Mouse (Mus musculus): ENCODE results near the gene Cpxm1.

Gene Cpxm1

GRCm38 (mm10) chr2:130397186-130397985 lies at the start of gene Cpxm1:
Gene Cpxm1 (minus strand): TSS chr2:130397574.
- no peak for DNase-seq (ENCODE audit: low spot score)

- no peak for DNase-seq (ENCODE audit: low spot score)
Measured at GRCm38 (mm10) chr2:130442162-130442561, 44.8 kb upstream of the Cpxm1 start.

- DNase-seq (ENCODE audit: low spot score), result no peak
Measured at GRCm38 (mm10) chr2:130439840-130440480, 42.6 kb upstream of the Cpxm1 start.

- no peak for DNase-seq (ENCODE audit: low spot score)
Measured at GRCm38 (mm10) chr2:130438861-130439260, 41.5 kb upstream of the Cpxm1 start.

GRCm38 (mm10) chr2:130436769-130437168 lies 39.4 kb upstream of the Cpxm1 start:
- DNase-seq (ENCODE audit: low spot score), result no peak

- peak; percentile 43 for DNase-seq (ENCODE audit: low spot score)
Measured at GRCm38 (mm10) chr2:130433152-130433551, 35.8 kb upstream of the Cpxm1 start.

GRCm38 (mm10) chr2:130432157-130432556 lies 34.8 kb upstream of the Cpxm1 start:
- no peak for DNase-seq (ENCODE audit: low spot score)

GRCm38 (mm10) chr2:130430484-130430883 lies 33.1 kb upstream of the Cpxm1 start:
- DNase-seq (ENCODE audit: low spot score), result no peak

GRCm38 (mm10) chr2:130429851-130430250 lies 32.5 kb upstream of the Cpxm1 start:
- no peak for DNase-seq (ENCODE audit: low spot score)

GRCm38 (mm10) chr2:130425112-130425511 lies 27.7 kb upstream of the Cpxm1 start:
- DNase-seq (ENCODE audit: low spot score), result peak; percentile 55

- DNase-seq (ENCODE audit: low spot score), result peak; percentile 89
Measured at GRCm38 (mm10) chr2:130424126-130424853, 26.9 kb upstream of the Cpxm1 start, which contains the start of the genes Vps16 and Pced1a. Gene Vps16 (plus strand): TSS chr2:130424339. Gene Pced1a (minus strand): TSS chr2:130424701.

GRCm38 (mm10) chr2:130423397-130424125 lies 26.2 kb upstream of the Cpxm1 start:
- peak; percentile 81 for DNase-seq (ENCODE audit: low spot score)

GRCm38 (mm10) chr2:130421781-130422620 lies 24.6 kb upstream of the Cpxm1 start:
- no peak for DNase-seq (ENCODE audit: low spot score)

- no peak for DNase-seq (ENCODE audit: low spot score)
Measured at GRCm38 (mm10) chr2:130414094-130414856, 16.9 kb upstream of the Cpxm1 start.

- no peak for DNase-seq (ENCODE audit: low spot score)
Measured at GRCm38 (mm10) chr2:130412775-130413174, 15.4 kb upstream of the Cpxm1 start.

GRCm38 (mm10) chr2:130411558-130412495 lies 14.5 kb upstream of the Cpxm1 start:
- DNase-seq (ENCODE audit: low spot score), result peak; percentile 83

GRCm38 (mm10) chr2:130408194-130408593 lies 10.8 kb upstream of the Cpxm1 start:
- DNase-seq (ENCODE audit: low spot score), result no peak

- no peak for DNase-seq (ENCODE audit: low spot score)
Measured at GRCm38 (mm10) chr2:130406178-130406577, 8.8 kb upstream of the Cpxm1 start, which contains the start of gene Tmem239. Gene Tmem239 (plus strand): TSS chr2:130406478.

GRCm38 (mm10) chr2:130404939-130405338 lies 7.6 kb upstream of the Cpxm1 start, which contains the start of the genes Gm28372 and 1700020A23Rik:
Gene Gm28372 (plus strand): TSS chr2:130405239.
Gene 1700020A23Rik (plus strand): TSS chr2:130405259.
- no peak for DNase-seq (ENCODE audit: low spot score)

Data from MN1 (cell line).